16 mouse cellular contexts compared by ENCODE assay signal in genomic region chrX:41688869-41689268, GRCm38 (mm10).
"Had no signal": no experiment of that assay in that cellular context is flagged by ENCODE, and none has a peak within 500 bp of the region (broad histone marks: within the 10 kb centered on the region; RNA-seq: fewer than 3 reads in every experiment).

No protein-coding gene starts in this region.

- H3K4me2 ChIP-seq: liver, embryonic 11.5 days; liver, embryonic 15.5 days; midbrain, embryonic 11.5 days; midbrain, embryonic 15.5 days; neural tube, embryonic 12.5 days had no signal

- H3K4me1 ChIP-seq: limb, embryonic 10.5 days; liver, embryonic 15.5 days; megakaryocyte, embryonic 14.5 days; midbrain, embryonic 15.5 days; neural tube, embryonic 12.5 days had no signal

- H3K4me3 ChIP-seq: left cerebral cortex, adult 2 months; limb, embryonic 10.5 days; liver, embryonic 15.5 days; megakaryocyte, embryonic 14.5 days; midbrain, embryonic 15.5 days; neural tube, embryonic 12.5 days had no signal

- H3K36me3 ChIP-seq: limb, embryonic 10.5 days; liver, embryonic 15.5 days; midbrain, embryonic 15.5 days; neural tube, embryonic 12.5 days had no signal

- H3K9ac ChIP-seq: liver, embryonic 15.5 days; midbrain, embryonic 15.5 days; neural tube, embryonic 12.5 days had no signal

- H3K9me3 ChIP-seq: limb, embryonic 10.5 days; liver, embryonic 15.5 days; megakaryocyte, embryonic 14.5 days; midbrain, embryonic 15.5 days; neural tube, embryonic 12.5 days had no signal

- DNase-seq: kidney, adult 8-10 months; kidney, postnatal 25 days; right cerebral cortex, adult 18-20 months; right cerebral cortex, postnatal 25 days; thymus, adult 18-20 months; thymus, postnatal 14 days had no signal

- H3K27me3 ChIP-seq: liver, embryonic 15.5 days; midbrain, embryonic 15.5 days; neural tube, embryonic 12.5 days had no signal

- ATAC-seq: intestine, postnatal 0 days; midbrain, embryonic 15.5 days had no signal

- H3K27ac ChIP-seq: left cerebral cortex, adult 2 months; limb, embryonic 10.5 days; liver, embryonic 15.5 days; macrophage; midbrain, embryonic 15.5 days; neural tube, embryonic 12.5 days had no signal
